Mouse (Mus musculus): Measurements from ENCODE around the gene Olfr1180. TPM values are rescaled to one million over a fixed set of nuclear protein-coding genes. Genes with fewer than 3 reads are reported as not detected.
"Not testable (repeated sequence)": the region's sequence is repeated elsewhere in the genome, so short reads cannot be mapped to it uniquely, and the experiment has no call there.

The Olfr1180 gene
- total RNA-seq (2014; rRNA removed) (not detected in 2 replicates), polyA plus RNA-seq (2015; fragmentation: Nextera tagmentation; extraction: Ambion mirVana) (not detected in 2 replicates)

DNA sequence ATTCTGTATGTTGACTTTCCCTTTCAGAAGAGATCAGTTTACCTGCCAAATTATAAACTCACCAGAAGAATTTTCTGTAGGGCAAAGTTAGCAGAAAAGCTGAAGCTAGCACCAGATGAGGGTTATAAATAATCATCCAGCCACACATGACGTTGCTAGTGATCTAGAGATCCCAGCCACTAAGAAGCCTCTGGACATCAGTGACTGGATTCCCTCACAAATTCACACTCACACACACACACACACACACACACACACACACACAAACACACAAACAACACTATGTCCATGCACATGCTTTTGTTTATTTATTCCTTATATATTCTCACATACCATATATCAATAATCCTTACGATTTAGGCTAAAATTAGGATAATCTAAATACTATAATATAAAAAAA is at the start of gene Olfr1180:
Olfr1180 (minus strand) TSS at position 101 of the 400 bp plus-strand sequence.
- 83% methylated on average over 2 of the region's 2 CpGs for WGBS
- Histone ChIP-seq H3K4me3 (ENCODE audit: low read length) (no peak within 1 kb of the TSS), H3K27ac (no peak within 1 kb of the TSS), H3K9ac (replicated peaks; ENCODE audit: low read length) (no peak within 1 kb of the TSS), H3K36me3 (ENCODE audit: insufficient read depth, low read length) (no peaks in the 10 kb centered on the region), H3K4me2 (ENCODE audit: low read depth, low read length) (no peak within 1 kb of the TSS), H3K4me1 (ENCODE audit: insufficient read depth, low read length) (no peaks in the 10 kb centered on the region), H3K27me3 (ENCODE audit: insufficient read depth, low read length) (no peaks in the 10 kb centered on the region), H3K9me3 (ENCODE audit: low read length) (no peaks in the 10 kb centered on the region)
- ATAC-seq (no peak), DNase-seq (ENCODE audit: low spot score) (no peak)
- TF ChIP-seq CTCF (IDR thresholded peaks at IDR 0.05; ENCODE audit: low read depth) = no peak

GRCm38 (mm10) chr2:88454567-88454966 is 35.6 kb upstream of the Olfr1180 start, which contains the start of gene Olfr1183:
TSS of gene Olfr1183 (plus strand) at chr2:88454867.
- H3K4me2 ChIP-seq (ENCODE audit: low read depth, low read length); H3K27me3 ChIP-seq (ENCODE audit: insufficient read depth, low read length); H3K9ac ChIP-seq (replicated peaks; ENCODE audit: low read length); H3K9me3 ChIP-seq (ENCODE audit: low read length); DNase-seq (ENCODE audit: low spot score); H3K4me1 ChIP-seq (ENCODE audit: insufficient read depth, low read length); ATAC-seq; H3K36me3 ChIP-seq (ENCODE audit: insufficient read depth, low read length); H3K27ac ChIP-seq; H3K4me3 ChIP-seq (ENCODE audit: low read length): not testable (repeated sequence)
- WGBS = 92% methylated on average over 1 of the region's 1 CpGs

DNA sequence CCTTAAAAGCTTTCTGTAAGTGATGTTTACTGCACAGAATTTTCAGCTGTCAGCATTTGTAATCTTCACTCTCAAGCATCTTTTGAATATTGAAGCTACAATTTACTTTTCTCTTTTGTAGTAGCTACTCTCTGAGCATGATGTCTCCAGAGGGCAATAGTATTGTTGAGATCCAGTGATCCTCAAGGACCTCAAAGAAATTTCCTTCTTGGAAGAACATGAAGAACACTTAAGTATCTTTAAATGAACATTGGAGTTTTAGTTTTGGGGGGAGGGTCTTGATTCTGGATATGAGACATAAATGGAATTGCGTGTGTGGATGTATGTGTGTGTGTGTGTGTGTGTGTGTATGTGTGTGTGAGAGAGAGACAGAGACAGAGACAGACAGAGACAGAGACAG is 30.1 kb upstream of the Olfr1180 start, which contains the start of gene Gm13757:
Gm13757 (minus strand) TSS at position 101 of the 400 bp plus-strand sequence.
- ATAC-seq = no peak
- no peaks in the 10 kb centered on the region for H3K36me3 ChIP-seq (ENCODE audit: insufficient read depth, low read length)
- WGBS = 94% methylated on average over 1 of the region's 1 CpGs

GRCm38 (mm10) chr2:88426071-88426470 is 7.1 kb upstream of the Olfr1180 start, which contains the start of gene Olfr1181:
TSS of gene Olfr1181 (minus strand) at chr2:88426171.
- no peaks in the 10 kb centered on the region for H3K36me3 ChIP-seq (ENCODE audit: insufficient read depth, low read length)
- ATAC-seq (no peak), DNase-seq (ENCODE audit: low spot score) (no peak)
- H3K9ac ChIP-seq (replicated peaks; ENCODE audit: low read length) = no peak within 1 kb of the TSS
- H3K27me3 ChIP-seq (ENCODE audit: insufficient read depth, low read length) = no peaks in the 10 kb centered on the region
- no peak for TF ChIP-seq CTCF (IDR thresholded peaks at IDR 0.05; ENCODE audit: low read depth)
- no peak within 1 kb of the TSS for H3K4me2 ChIP-seq (ENCODE audit: low read depth, low read length)
- no peaks in the 10 kb centered on the region for H3K4me1 ChIP-seq (ENCODE audit: insufficient read depth, low read length)
- WGBS = 89% methylated on average over 1 of the region's 1 CpGs
- H3K27ac ChIP-seq = no peak within 1 kb of the TSS
- H3K4me3 ChIP-seq (ENCODE audit: low read length) = no peak within 1 kb of the TSS
- no peaks in the 10 kb centered on the region for H3K9me3 ChIP-seq (ENCODE audit: low read length)

More for the DNA sequence above, 30.1 kb upstream of the Olfr1180 start, which contains the start of gene Gm13757:
- H3K27me3 ChIP-seq (ENCODE audit: insufficient read depth, low read length) = no peaks in the 10 kb centered on the region
- no peak within 1 kb of the TSS for H3K9ac ChIP-seq (replicated peaks; ENCODE audit: low read length)
- no peak for TF ChIP-seq CTCF (IDR thresholded peaks at IDR 0.05; ENCODE audit: low read depth)
- H3K4me3 ChIP-seq (ENCODE audit: low read length) = no peak within 1 kb of the TSS
- H3K4me1 ChIP-seq (ENCODE audit: insufficient read depth, low read length) = no peaks in the 10 kb centered on the region
- H3K4me2 ChIP-seq (ENCODE audit: low read depth, low read length) = no peak within 1 kb of the TSS
- no peak within 1 kb of the TSS for H3K27ac ChIP-seq
- no peak for DNase-seq (ENCODE audit: low spot score)
- no peaks in the 10 kb centered on the region for H3K9me3 ChIP-seq (ENCODE audit: low read length)

DNA sequence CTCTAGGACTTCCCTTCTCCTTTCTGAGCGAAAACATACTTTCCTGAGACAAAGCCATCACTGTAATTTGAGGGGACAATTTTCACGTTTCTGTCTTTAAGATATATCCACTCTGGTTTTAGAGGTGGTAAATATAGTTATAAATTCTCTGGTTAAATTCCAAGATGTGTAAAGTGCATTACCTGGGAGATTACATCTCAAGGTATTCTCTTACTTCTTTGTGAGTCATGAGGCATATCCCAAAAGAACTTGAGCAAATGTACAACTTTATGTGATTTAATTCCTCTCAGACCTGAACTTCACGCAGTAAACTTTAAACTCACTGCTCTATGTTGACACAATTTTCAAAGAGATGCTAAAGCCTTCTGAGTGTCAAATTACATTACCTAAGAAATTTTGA is 12.6 kb downstream of the Olfr1180 start, which contains the start of gene Olfr1179:
Olfr1179 (minus strand) TSS at position 101 of the 400 bp plus-strand sequence.
- Histone ChIP-seq H3K9me3 (ENCODE audit: low read length) (no peaks in the 10 kb centered on the region), H3K4me1 (ENCODE audit: insufficient read depth, low read length) (no peaks in the 10 kb centered on the region), H3K4me2 (ENCODE audit: low read depth, low read length) (no peak within 1 kb of the TSS), H3K36me3 (ENCODE audit: insufficient read depth, low read length) (no peaks in the 10 kb centered on the region), H3K9ac (replicated peaks; ENCODE audit: low read length) (no peak within 1 kb of the TSS), H3K27ac (no peak within 1 kb of the TSS), H3K27me3 (ENCODE audit: insufficient read depth, low read length) (no peaks in the 10 kb centered on the region), H3K4me3 (ENCODE audit: low read length) (no peak within 1 kb of the TSS)
- ATAC-seq = no peak
- TF ChIP-seq CTCF (IDR thresholded peaks at IDR 0.05; ENCODE audit: low read depth) = no peak
- no peak for DNase-seq (ENCODE audit: low spot score)
- WGBS = 81% methylated on average over 3 of the region's 3 CpGs

- ATAC-seq (no peak), DNase-seq (ENCODE audit: low spot score) (no peak)
- H3K27ac ChIP-seq = no peak within 1 kb of the TSS
- no peaks in the 10 kb centered on the region for H3K27me3 ChIP-seq (ENCODE audit: insufficient read depth, low read length)
- H3K36me3 ChIP-seq (ENCODE audit: insufficient read depth, low read length) = no peaks in the 10 kb centered on the region
- no peaks in the 10 kb centered on the region for H3K9me3 ChIP-seq (ENCODE audit: low read length)
- no peak for TF ChIP-seq CTCF (IDR thresholded peaks at IDR 0.05; ENCODE audit: low read depth)
- H3K4me1 ChIP-seq (ENCODE audit: insufficient read depth, low read length) = no peaks in the 10 kb centered on the region
- no peak within 1 kb of the TSS for H3K4me2 ChIP-seq (ENCODE audit: low read depth, low read length)
- no peak within 1 kb of the TSS for H3K4me3 ChIP-seq (ENCODE audit: low read length)
- 71% methylated on average over 1 of the region's 1 CpGs for WGBS
- no peak within 1 kb of the TSS for H3K9ac ChIP-seq (replicated peaks; ENCODE audit: low read length)
These were observed 32.2 kb downstream of the Olfr1180 start, which contains the start of gene Olfr1178 for GRCm38 (mm10) chr2:88386762-88387161. TSS of gene Olfr1178 (plus strand) at chr2:88387062.

Other genes with a start within 250 kb of the Olfr1180 start
- gene Olfr1168, start 237.3 kb downstream of the Olfr1180 start, total RNA-seq (2014; rRNA removed) = not detected in 2 replicates
- not detected in 2 replicates for gene Olfr1168, start 237.3 kb downstream of the Olfr1180 start, polyA plus RNA-seq (2015; fragmentation: Nextera tagmentation; extraction: Ambion mirVana)
- gene Olfr1170, start 190.8 kb downstream of the Olfr1180 start, total RNA-seq (2014; rRNA removed) = not detected in 2 replicates
- not detected in 2 replicates for gene Olfr1170, start 190.8 kb downstream of the Olfr1180 start, polyA plus RNA-seq (2015; fragmentation: Nextera tagmentation; extraction: Ambion mirVana)
- gene Olfr1173, start 139.3 kb downstream of the Olfr1180 start, total RNA-seq (2014; rRNA removed) = not detected in 2 replicates
- not detected in 2 replicates for gene Olfr1173, start 139.3 kb downstream of the Olfr1180 start, polyA plus RNA-seq (2015; fragmentation: Nextera tagmentation; extraction: Ambion mirVana)
- not detected in 2 replicates for gene Olfr1174-ps, start 104.0 kb downstream of the Olfr1180 start, total RNA-seq (2014; rRNA removed)
- gene Olfr1174-ps, start 104.0 kb downstream of the Olfr1180 start, polyA plus RNA-seq (2015; fragmentation: Nextera tagmentation; extraction: Ambion mirVana) = not detected in 2 replicates
- not detected in 2 replicates for gene Olfr1175-ps, start 91.9 kb downstream of the Olfr1180 start, total RNA-seq (2014; rRNA removed)
- gene Olfr1175-ps, start 91.9 kb downstream of the Olfr1180 start, polyA plus RNA-seq (2015; fragmentation: Nextera tagmentation; extraction: Ambion mirVana) = not detected in 2 replicates
- not detected in 2 replicates for gene Olfr1176, start 82.4 kb downstream of the Olfr1180 start, total RNA-seq (2014; rRNA removed)
- not detected in 2 replicates for gene Olfr1176, start 82.4 kb downstream of the Olfr1180 start, polyA plus RNA-seq (2015; fragmentation: Nextera tagmentation; extraction: Ambion mirVana)
- gene Olfr1177-ps, start 72.7 kb downstream of the Olfr1180 start, total RNA-seq (2014; rRNA removed) = not detected in 2 replicates
- gene Olfr1177-ps, start 72.7 kb downstream of the Olfr1180 start, polyA plus RNA-seq (2015; fragmentation: Nextera tagmentation; extraction: Ambion mirVana) = not detected in 2 replicates
- not detected in 2 replicates for gene Olfr1178, start 32.1 kb downstream of the Olfr1180 start, total RNA-seq (2014; rRNA removed)
- not detected in 2 replicates for gene Olfr1178, start 32.1 kb downstream of the Olfr1180 start, polyA plus RNA-seq (2015; fragmentation: Nextera tagmentation; extraction: Ambion mirVana)
- gene Olfr1179, start 12.7 kb downstream of the Olfr1180 start, total RNA-seq (2014; rRNA removed) = not detected in 2 replicates
- gene Olfr1179, start 12.7 kb downstream of the Olfr1180 start, polyA plus RNA-seq (2015; fragmentation: Nextera tagmentation; extraction: Ambion mirVana) = not detected in 2 replicates
- gene Olfr1181, start 7.0 kb upstream of the Olfr1180 start, total RNA-seq (2014; rRNA removed) = not detected in 2 replicates
- not detected in 2 replicates for gene Olfr1181, start 7.0 kb upstream of the Olfr1180 start, polyA plus RNA-seq (2015; fragmentation: Nextera tagmentation; extraction: Ambion mirVana)
- gene Gm13757, start 30.0 kb upstream of the Olfr1180 start, total RNA-seq (2014; rRNA removed) = not detected in 2 replicates
- not detected in 2 replicates for gene Gm13757, start 30.0 kb upstream of the Olfr1180 start, polyA plus RNA-seq (2015; fragmentation: Nextera tagmentation; extraction: Ambion mirVana)
- gene Olfr1183, start 35.7 kb upstream of the Olfr1180 start, total RNA-seq (2014; rRNA removed) = not detected in 2 replicates
- gene Olfr1183, start 35.7 kb upstream of the Olfr1180 start, polyA plus RNA-seq (2015; fragmentation: Nextera tagmentation; extraction: Ambion mirVana) = not detected in 2 replicates
- gene Olfr1184, start 64.4 kb upstream of the Olfr1180 start, total RNA-seq (2014; rRNA removed) = not detected in 2 replicates
- gene Olfr1184, start 64.4 kb upstream of the Olfr1180 start, polyA plus RNA-seq (2015; fragmentation: Nextera tagmentation; extraction: Ambion mirVana) = not detected in 2 replicates
- gene Olfr1185-ps1, start 74.2 kb upstream of the Olfr1180 start, total RNA-seq (2014; rRNA removed) = not detected in 2 replicates
- gene Olfr1185-ps1, start 74.2 kb upstream of the Olfr1180 start, polyA plus RNA-seq (2015; fragmentation: Nextera tagmentation; extraction: Ambion mirVana) = not detected in 2 replicates
- gene Olfr1186, start 99.4 kb upstream of the Olfr1180 start, total RNA-seq (2014; rRNA removed) = not detected in 2 replicates
- gene Olfr1186, start 99.4 kb upstream of the Olfr1180 start, polyA plus RNA-seq (2015; fragmentation: Nextera tagmentation; extraction: Ambion mirVana) = not detected in 2 replicates
- not detected in 2 replicates for gene Olfr1188, start 137.8 kb upstream of the Olfr1180 start, total RNA-seq (2014; rRNA removed)
- gene Olfr1188, start 137.8 kb upstream of the Olfr1180 start, polyA plus RNA-seq (2015; fragmentation: Nextera tagmentation; extraction: Ambion mirVana) = not detected in 2 replicates
- not detected in 2 replicates for gene Olfr1189, start 167.3 kb upstream of the Olfr1180 start, total RNA-seq (2014; rRNA removed)
- not detected in 2 replicates for gene Olfr1189, start 167.3 kb upstream of the Olfr1180 start, polyA plus RNA-seq (2015; fragmentation: Nextera tagmentation; extraction: Ambion mirVana)
- not detected in 2 replicates for gene Olfr1191-ps1, start 221.4 kb upstream of the Olfr1180 start, total RNA-seq (2014; rRNA removed)
- not detected in 2 replicates for gene Olfr1191-ps1, start 221.4 kb upstream of the Olfr1180 start, polyA plus RNA-seq (2015; fragmentation: Nextera tagmentation; extraction: Ambion mirVana)
- not detected in 2 replicates for gene Olfr1192-ps1, start 229.4 kb upstream of the Olfr1180 start, total RNA-seq (2014; rRNA removed)
- not detected in 2 replicates for gene Olfr1192-ps1, start 229.4 kb upstream of the Olfr1180 start, polyA plus RNA-seq (2015; fragmentation: Nextera tagmentation; extraction: Ambion mirVana)

Measured in hindbrain, postnatal 0 days (tissue).